Mouse (Mus musculus) ES-E14 (cell line): Measurements from ENCODE around the gene Pebp1. TPM values are rescaled to one million over a fixed set of nuclear protein-coding genes. Genes with fewer than 3 reads are reported as not detected.

Source experiments
- DNase-seq: peaks from one replicate; pipeline ENCODE4 v3.0.0-alpha.2; 2013; ENCODE audit warnings: low read depth, low spot score
- H3K27ac ChIP-seq: 2 replicates; pipeline ENCODE4 v1.5.1; 2012; ENCODE audit warnings: low read depth, mild to moderate bottlenecking, low read length, moderate library complexity, mixed read lengths; ENCODE audit not compliant: poor library complexity, insufficient read depth, severe bottlenecking
- H3K36me3 ChIP-seq: 2 replicates; pipeline ENCODE4 v1.6.1; 2012; ENCODE audit warnings: mild to moderate bottlenecking, low read length, moderate library complexity, mixed read lengths; ENCODE audit not compliant: control insufficient read depth, poor library complexity, insufficient read depth, severe bottlenecking
- H3K4me1 ChIP-seq, 2 experiments: fragments of 150-350 bp in 1 of 2; sonication (generic) in 1 of 2; 2 replicates each; pipeline ENCODE4 v1.6.1; 2012; ENCODE audit warnings: low read length in 2 of 2, mild to moderate bottlenecking in 1 of 2, mixed read lengths in 1 of 2; ENCODE audit not compliant: control insufficient read depth in 2 of 2, insufficient read depth in 2 of 2, poor library complexity in 1 of 2
- H3K4me3 ChIP-seq, 2 experiments: fragments of 150-350 bp in 1 of 2; sonication (generic) in 1 of 2; 2 replicates each; pipeline ENCODE4 v1.5.1; 2012; ENCODE audit warnings: low read length in 2 of 2, low read depth in 1 of 2, mild to moderate bottlenecking in 1 of 2, mixed read lengths in 1 of 2; ENCODE audit not compliant: insufficient read depth in 1 of 2, poor library complexity in 1 of 2, severe bottlenecking in 1 of 2
- H3K9ac ChIP-seq: 2 replicates; pipeline ENCODE4 v1.6.1; 2012; ENCODE audit warnings: low read depth, mild to moderate bottlenecking, low read length, mixed read lengths; ENCODE audit not compliant: poor library complexity, insufficient read depth, severe bottlenecking
- H3K9me3 ChIP-seq: fragments of 150-350 bp; sonication (generic); 2 replicates; pipeline ENCODE4 v1.6.1; 2012; ENCODE audit warnings: low read depth, mild to moderate bottlenecking, low read length; ENCODE audit not compliant: control insufficient read depth, insufficient read depth
- CHD2 ChIP-seq: IDR thresholded peaks from 2 replicates; pipeline ENCODE4 v1.6.1; 2014; ENCODE audit warnings: mild to moderate bottlenecking, low read depth, low read length, inconsistent platforms
- HCFC1 ChIP-seq: IDR thresholded peaks from 2 replicates; pipeline ENCODE4 v1.6.1; 2012; ENCODE audit warnings: low read length, inconsistent platforms, borderline replicate concordance; ENCODE audit not compliant: insufficient read depth
- MAFK ChIP-seq: IDR thresholded peaks from 2 replicates; pipeline ENCODE4 v1.6.1; 2014; ENCODE audit warnings: mild to moderate bottlenecking, low read depth, low read length, inconsistent platforms; ENCODE audit not compliant: insufficient read depth
- ZC3H11A ChIP-seq: IDR thresholded peaks from 2 replicates; pipeline ENCODE4 v1.6.1; 2012; ENCODE audit warnings: low read depth, mild to moderate bottlenecking, inconsistent platforms, low read length, borderline replicate concordance
- ZNF384 ChIP-seq: IDR thresholded peaks from 2 replicates; pipeline ENCODE4 v1.6.1; 2012; ENCODE audit warnings: low read depth, low read length, inconsistent platforms
- in situ Hi-C, 2 experiments: fragments of 600-800 bp; cut with MboI; formaldehyde crosslinking; loops; one replicate each; pipeline ENCODE4 v1.15.1; 2025; ENCODE audit warnings: low sequenced_read_pairs in 2 of 2, inconsistent platforms in 1 of 2; ENCODE audit not compliant: unreplicated experiment in 2 of 2
- total RNA-seq: library from RNA; depleted of rRNA; stranded (reverse); fragments of 300-350 nt; gene quantifications from 2 replicates; pipeline ENCODE4 v1.2.3, GENCODE M21; 2012

Gene Pebp1
- total RNA-seq, 1 experiment, result 381 TPM

DNA sequence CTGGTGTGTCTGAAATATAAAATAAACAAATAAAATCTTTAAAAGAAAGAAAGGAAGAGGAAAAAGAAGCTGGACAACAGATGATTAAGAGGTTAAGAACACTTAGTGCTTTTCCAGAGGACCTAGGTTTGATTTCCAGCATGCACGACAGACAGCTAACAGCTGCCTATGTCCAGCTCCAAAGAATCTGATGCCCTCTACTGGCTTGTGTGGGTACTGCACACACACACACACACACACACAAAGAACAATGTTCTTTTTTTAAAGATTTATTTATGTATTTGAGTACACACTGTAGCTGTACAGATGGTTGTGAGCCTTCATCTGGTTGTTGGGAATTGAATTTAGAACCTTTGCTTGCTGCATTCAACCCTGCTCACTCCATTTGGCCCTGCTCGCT lies 2.7 kb upstream of the Pebp1 start:
- Histone ChIP-seq H3K9me3 (no peaks in the 10 kb centered on the region), H3K27ac (no peak overlapping the region), H3K9ac (no peak overlapping the region), H3K36me3 (peaks cover 9% of the 10 kb centered on the region; the same call in 1 of the 2 replicates), H3K4me3 (no peak overlapping the region), H3K4me1 (peaks cover 7 to 20% of the 10 kb centered on the region in 2 experiments; a peak in 2 of 4 replicates)
- in situ Hi-C loops, result no loop called here
- DNase-seq, result no peak
- no peak for TF ChIP-seq MAFK
- no peak for TF ChIP-seq HCFC1
- TF ChIP-seq ZC3H11A, result no peak
- TF ChIP-seq ZNF384, result no peak
- TF ChIP-seq CHD2, result no peak

DNA sequence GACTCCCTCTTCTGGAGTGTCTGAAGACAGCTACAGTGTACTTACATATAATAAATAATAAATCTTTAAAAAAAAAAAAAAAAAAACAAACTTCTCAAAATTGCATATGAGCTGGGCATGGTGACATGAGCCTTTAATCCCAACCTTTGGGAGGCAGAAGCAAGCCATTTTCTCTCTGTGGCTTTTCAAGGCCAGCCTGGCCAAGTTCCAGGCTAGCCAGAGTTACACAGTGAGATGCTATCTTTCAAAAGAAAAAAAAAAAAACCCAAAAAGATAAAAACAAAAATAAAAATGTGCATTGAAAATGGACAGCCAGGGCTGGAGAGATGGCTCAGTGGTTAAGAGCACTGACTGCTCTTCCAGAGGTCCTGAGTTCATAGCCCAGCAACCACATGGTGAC lies 2.2 kb upstream of the Pebp1 start:
- TF ChIP-seq ZNF384, result no peak
- no peak for TF ChIP-seq CHD2
- TF ChIP-seq HCFC1, result no peak
- TF ChIP-seq MAFK, result no peak
- TF ChIP-seq ZC3H11A, result no peak
- DNase-seq, result no peak
- H3K4me1 ChIP-seq, result peaks cover 4 to 16% of the 10 kb centered on the region in 2 experiments; a peak in 2 of 4 replicates
- in situ Hi-C loops, result no loop called here
- peaks cover 11% of the 10 kb centered on the region; the same call in 1 of the 2 replicates for H3K36me3 ChIP-seq
- no peak overlapping the region for H3K27ac ChIP-seq
- no peak overlapping the region for H3K4me3 ChIP-seq
- H3K9me3 ChIP-seq, result no peaks in the 10 kb centered on the region
- H3K9ac ChIP-seq, result no peak overlapping the region

DNA sequence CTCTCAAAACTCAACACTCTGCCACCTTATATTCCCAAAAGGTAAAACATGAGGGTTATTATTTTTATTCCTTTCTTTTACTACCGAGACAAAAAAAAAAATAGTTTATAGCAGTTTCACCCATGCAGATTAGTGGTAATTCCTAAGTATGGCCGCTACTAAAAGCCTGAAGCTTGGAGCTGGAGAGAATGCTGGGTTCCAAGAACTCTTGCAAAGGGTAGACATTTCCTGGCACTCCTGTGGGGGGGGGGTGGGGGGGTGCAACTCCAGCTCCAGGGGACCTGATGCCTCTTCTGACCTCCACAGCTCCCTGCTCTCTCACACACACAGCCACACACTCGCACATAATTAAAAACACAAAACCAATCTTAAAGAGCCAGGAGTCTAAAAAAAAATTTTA lies 1.1 kb downstream of the Pebp1 start:
- in situ Hi-C loops, result no loop called here
- Histone ChIP-seq H3K9ac (peak overlapping the region; percentile 95; the same call in 1 of the 2 replicates), H3K9me3 (no peaks in the 10 kb centered on the region), H3K4me3 (peak overlapping the region; percentile 91 to 98), H3K27ac (no peak overlapping the region), H3K4me1 (peaks cover 0 to 10% of the 10 kb centered on the region in 2 experiments; a peak in 1 of 4 replicates), H3K36me3 (peaks cover 29% of the 10 kb centered on the region)
- TF ChIP-seq CHD2 (no peak), MAFK (no peak), ZC3H11A (no peak), ZNF384 (no peak), HCFC1 (no peak)
- DNase-seq, result no peak

DNA sequence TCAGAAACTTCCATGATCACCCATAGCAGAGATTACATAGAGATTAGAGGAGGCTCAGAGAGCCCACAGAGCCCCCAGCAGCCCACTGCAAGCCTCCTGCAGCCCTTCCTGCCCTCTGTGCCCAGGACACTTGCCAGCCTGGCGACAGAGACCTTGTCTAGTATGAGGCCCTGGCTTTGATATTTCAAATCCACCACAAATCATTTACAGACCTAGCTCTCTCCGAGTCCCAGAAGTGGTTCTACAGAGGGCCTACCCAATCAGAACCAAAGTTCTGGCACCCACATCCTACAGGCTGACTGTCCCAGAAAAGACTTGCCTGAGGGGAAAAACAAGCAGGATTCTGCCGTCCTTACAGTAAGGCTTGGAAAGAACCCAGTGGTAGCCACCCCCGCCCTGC lies 2.2 kb downstream of the Pebp1 start:
- Histone ChIP-seq H3K9me3 (no peaks in the 10 kb centered on the region), H3K27ac (no peak overlapping the region), H3K36me3 (peaks cover 35% of the 10 kb centered on the region), H3K4me1 (peaks cover 0 to 12% of the 10 kb centered on the region in 2 experiments; a peak in 1 of 4 replicates), H3K9ac (no peak overlapping the region), H3K4me3 (no peak overlapping the region)
- in situ Hi-C loops, result no loop called here
- no peak for DNase-seq
- TF ChIP-seq CHD2, result no peak
- TF ChIP-seq ZC3H11A, result no peak
- no peak for TF ChIP-seq HCFC1
- TF ChIP-seq ZNF384, result no peak
- TF ChIP-seq MAFK, result no peak
